Mouse (Mus musculus): ENCODE results near the gene Sgpl1. TPM values are rescaled to one million over a fixed set of nuclear protein-coding genes. Genes with fewer than 3 reads are reported as not detected.
A peak's percentile ranks its signal among the peaks of the same experiment; 100 is the strongest.

Gene Sgpl1
- polyA plus RNA-seq, 1 experiment = 18.7 TPM

DNA sequence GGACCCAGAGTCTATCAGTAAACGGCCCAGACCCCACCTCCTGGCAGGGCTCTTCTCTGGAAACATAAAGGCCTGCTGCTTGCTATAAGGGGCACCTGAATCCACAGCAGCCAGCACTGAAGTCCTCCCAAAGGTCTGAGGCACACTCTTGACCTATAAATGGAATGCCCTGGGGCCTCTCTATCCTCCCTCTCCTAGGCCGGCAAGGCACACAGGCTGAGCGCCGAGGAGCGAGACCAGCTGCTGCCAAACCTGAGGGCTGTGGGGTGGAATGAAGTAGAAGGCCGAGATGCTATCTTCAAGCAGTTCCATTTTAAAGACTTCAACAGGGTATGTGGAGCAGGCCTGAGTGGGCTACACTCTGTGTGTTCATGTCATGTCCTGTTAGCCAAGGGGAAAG is 55.6 kb downstream of the Sgpl1 start:
- Histone ChIP-seq H3K4me3 (replicated peaks; ENCODE audit: control insufficient read depth, low read depth, low read length) (no peak overlapping the region), H3K27ac (ENCODE audit: control insufficient read depth, insufficient read depth, low read depth, low read length, poor library complexity) (no peak overlapping the region), H3K4me1 (ENCODE audit: control insufficient read depth, insufficient read depth, low read length) (no peaks in the 10 kb centered on the region)
- no peak for TF ChIP-seq CTCF (IDR thresholded peaks at IDR 0.05; ENCODE audit: control insufficient read depth, insufficient read depth, low read length)
- TF ChIP-seq POLR2A (IDR thresholded peaks at IDR 0.05; ENCODE audit: borderline replicate concordance, control insufficient read depth, low read depth, low read length) = no peak
- WGBS = 84% methylated on average over 6 of the region's 6 CpGs

- no peak within 1 kb of the TSS; the same call in 1 of the 2 replicates for H3K27ac ChIP-seq (ENCODE audit: control insufficient read depth, insufficient read depth, low read depth, low read length, poor library complexity)
- H3K4me1 ChIP-seq (ENCODE audit: control insufficient read depth, insufficient read depth, low read length) = no peaks in the 10 kb centered on the region
- 10% methylated on average over 32 of the region's 33 CpGs for WGBS
- H3K4me3 ChIP-seq (replicated peaks; ENCODE audit: control insufficient read depth, low read depth, low read length) = peak within 1 kb of the TSS; percentile 14
- TF ChIP-seq POLR2A (IDR thresholded peaks at IDR 0.05; ENCODE audit: borderline replicate concordance, control insufficient read depth, low read depth, low read length) = no peak
- TF ChIP-seq CTCF (IDR thresholded peaks at IDR 0.05; ENCODE audit: control insufficient read depth, insufficient read depth, low read length) = no peak
Observed at GRCm38 (mm10) chr10:61089170-61090142, 58.0 kb downstream of the Sgpl1 start, which contains the start of gene Pcbd1. Pcbd1 (plus strand) TSS chr10:61089331.

GRCm38 (mm10) chr10:61088468-61088867 is 59.0 kb downstream of the Sgpl1 start:
- no peaks in the 10 kb centered on the region for H3K4me1 ChIP-seq (ENCODE audit: control insufficient read depth, insufficient read depth, low read length)
- TF ChIP-seq CTCF (IDR thresholded peaks at IDR 0.05; ENCODE audit: control insufficient read depth, insufficient read depth, low read length) = no peak
- TF ChIP-seq POLR2A (IDR thresholded peaks at IDR 0.05; ENCODE audit: borderline replicate concordance, control insufficient read depth, low read depth, low read length) = no peak
- 94% methylated on average over 3 of the region's 3 CpGs for WGBS
- H3K4me3 ChIP-seq (replicated peaks; ENCODE audit: control insufficient read depth, low read depth, low read length) = no peak overlapping the region
- H3K27ac ChIP-seq (ENCODE audit: control insufficient read depth, insufficient read depth, low read depth, low read length, poor library complexity) = no peak overlapping the region

- no peak overlapping the region for H3K4me3 ChIP-seq (replicated peaks; ENCODE audit: control insufficient read depth, low read depth, low read length)
- TF ChIP-seq POLR2A (IDR thresholded peaks at IDR 0.05; ENCODE audit: borderline replicate concordance, control insufficient read depth, low read depth, low read length) (no peak), CTCF (IDR thresholded peaks at IDR 0.05; ENCODE audit: control insufficient read depth, insufficient read depth, low read length) (no peak)
- H3K4me1 ChIP-seq (ENCODE audit: control insufficient read depth, insufficient read depth, low read length) = no peaks in the 10 kb centered on the region
- H3K27ac ChIP-seq (ENCODE audit: control insufficient read depth, insufficient read depth, low read depth, low read length, poor library complexity) = no peak overlapping the region
- WGBS = 61% methylated on average over 3 of the region's 3 CpGs
Observed at GRCm38 (mm10) chr10:61086502-61086901, 61.0 kb downstream of the Sgpl1 start.

DNA sequence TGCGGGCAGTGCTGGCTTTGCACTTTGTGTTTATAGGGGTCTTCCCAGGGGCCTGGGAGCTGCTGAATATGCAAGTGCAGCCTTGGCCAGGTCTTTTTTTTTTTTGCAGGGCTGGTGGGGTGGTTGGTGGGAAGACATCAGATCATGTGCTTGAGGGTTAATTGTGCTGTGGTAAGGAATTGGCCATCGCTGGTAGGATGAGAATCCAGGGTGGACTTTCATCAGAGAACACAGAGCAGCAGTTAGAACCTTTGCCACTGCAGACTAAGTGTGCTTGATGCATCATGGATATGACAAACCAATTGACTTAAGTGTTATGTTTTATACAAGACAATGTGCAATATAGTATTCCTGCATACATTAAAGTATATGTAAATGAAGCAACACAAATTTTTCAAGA is 62.1 kb downstream of the Sgpl1 start:
- no peak overlapping the region; the same call in 1 of the 2 replicates for H3K27ac ChIP-seq (ENCODE audit: control insufficient read depth, insufficient read depth, low read depth, low read length, poor library complexity)
- H3K4me1 ChIP-seq (ENCODE audit: control insufficient read depth, insufficient read depth, low read length) = no peaks in the 10 kb centered on the region
- TF ChIP-seq POLR2A (IDR thresholded peaks at IDR 0.05; ENCODE audit: borderline replicate concordance, control insufficient read depth, low read depth, low read length) = no peak
- TF ChIP-seq CTCF (IDR thresholded peaks at IDR 0.05; ENCODE audit: control insufficient read depth, insufficient read depth, low read length) = no peak
- H3K4me3 ChIP-seq (replicated peaks; ENCODE audit: control insufficient read depth, low read depth, low read length) = no peak overlapping the region
- WGBS = 80% methylated on average over 2 of the region's 2 CpGs

- WGBS = 84% methylated on average over 11 of the region's 11 CpGs
- no peak for TF ChIP-seq POLR2A (IDR thresholded peaks at IDR 0.05; ENCODE audit: borderline replicate concordance, control insufficient read depth, low read depth, low read length)
- no peak for TF ChIP-seq CTCF (IDR thresholded peaks at IDR 0.05; ENCODE audit: control insufficient read depth, insufficient read depth, low read length)
- Histone ChIP-seq H3K4me1 (ENCODE audit: control insufficient read depth, insufficient read depth, low read length) (no peaks in the 10 kb centered on the region), H3K4me3 (replicated peaks; ENCODE audit: control insufficient read depth, low read depth, low read length) (no peak overlapping the region), H3K27ac (ENCODE audit: control insufficient read depth, insufficient read depth, low read depth, low read length, poor library complexity) (no peak overlapping the region)
Observed at GRCm38 (mm10) chr10:61080931-61081255, 66.6 kb downstream of the Sgpl1 start.

- Histone ChIP-seq H3K27ac (ENCODE audit: control insufficient read depth, insufficient read depth, low read depth, low read length, poor library complexity) (no peak overlapping the region), H3K4me1 (ENCODE audit: control insufficient read depth, insufficient read depth, low read length) (no peaks in the 10 kb centered on the region), H3K4me3 (replicated peaks; ENCODE audit: control insufficient read depth, low read depth, low read length) (no peak overlapping the region)
- TF ChIP-seq POLR2A (IDR thresholded peaks at IDR 0.05; ENCODE audit: borderline replicate concordance, control insufficient read depth, low read depth, low read length) (no peak), CTCF (IDR thresholded peaks at IDR 0.05; ENCODE audit: control insufficient read depth, insufficient read depth, low read length) (no peak)
- WGBS = 43% methylated on average over 14 of the region's 14 CpGs
Observed at GRCm38 (mm10) chr10:61080227-61080930, 67.1 kb downstream of the Sgpl1 start.

GRCm38 (mm10) chr10:61075607-61076006 is 71.9 kb downstream of the Sgpl1 start:
- H3K4me1 ChIP-seq (ENCODE audit: control insufficient read depth, insufficient read depth, low read length) = no peaks in the 10 kb centered on the region
- no peak overlapping the region for H3K4me3 ChIP-seq (replicated peaks; ENCODE audit: control insufficient read depth, low read depth, low read length)
- WGBS = 91% methylated on average over 3 of the region's 3 CpGs
- H3K27ac ChIP-seq (ENCODE audit: control insufficient read depth, insufficient read depth, low read depth, low read length, poor library complexity) = no peak overlapping the region
- TF ChIP-seq POLR2A (IDR thresholded peaks at IDR 0.05; ENCODE audit: borderline replicate concordance, control insufficient read depth, low read depth, low read length) (no peak), CTCF (IDR thresholded peaks at IDR 0.05; ENCODE audit: control insufficient read depth, insufficient read depth, low read length) (no peak)

Data from bone marrow, adult 2 months (tissue).